Mouse (Mus musculus): Measurements from ENCODE around the gene Pfdn6.

Gene Pfdn6

GRCm38 (mm10) chr17:33940206-33940805 lies at the start of gene Pfdn6, which contains the start of gene Wdr46:
Pfdn6 (minus strand) TSS chr17:33940343.
Wdr46 (plus strand) TSS chr17:33940660.
- peak; percentile 94 for DNase-seq (ENCODE audit: inconsistent ontology term)

- peak; percentile 10 for DNase-seq (ENCODE audit: inconsistent ontology term)
These were observed 42.0 kb upstream of the Pfdn6 start for GRCm38 (mm10) chr17:33982136-33982535.

- DNase-seq (ENCODE audit: inconsistent ontology term): peak; percentile 97
These were observed 41.2 kb upstream of the Pfdn6 start for GRCm38 (mm10) chr17:33981192-33981909.

- no peak for DNase-seq (ENCODE audit: inconsistent ontology term)
These were observed 40.3 kb upstream of the Pfdn6 start for GRCm38 (mm10) chr17:33980181-33981035.

GRCm38 (mm10) chr17:33979512-33980050 lies 39.4 kb upstream of the Pfdn6 start:
- DNase-seq (ENCODE audit: inconsistent ontology term): no peak

- DNase-seq (ENCODE audit: inconsistent ontology term): peak; percentile 78
These were observed 38.5 kb upstream of the Pfdn6 start for GRCm38 (mm10) chr17:33978631-33979031.

- peak; percentile 20 for DNase-seq (ENCODE audit: inconsistent ontology term)
These were observed 37.9 kb upstream of the Pfdn6 start for GRCm38 (mm10) chr17:33977861-33978557.

GRCm38 (mm10) chr17:33973572-33973971 lies 33.4 kb upstream of the Pfdn6 start:
- DNase-seq (ENCODE audit: inconsistent ontology term): no peak

- peak; percentile 40 for DNase-seq (ENCODE audit: inconsistent ontology term)
These were observed 32.5 kb upstream of the Pfdn6 start for GRCm38 (mm10) chr17:33972691-33973090.

GRCm38 (mm10) chr17:33969394-33969793 lies 29.3 kb upstream of the Pfdn6 start:
- no peak for DNase-seq (ENCODE audit: inconsistent ontology term)

- no peak for DNase-seq (ENCODE audit: inconsistent ontology term)
These were observed 28.8 kb upstream of the Pfdn6 start for GRCm38 (mm10) chr17:33968927-33969326.

GRCm38 (mm10) chr17:33968489-33968888 lies 28.3 kb upstream of the Pfdn6 start:
- DNase-seq (ENCODE audit: inconsistent ontology term): peak; percentile 81

- DNase-seq (ENCODE audit: inconsistent ontology term): no peak
These were observed 25.9 kb upstream of the Pfdn6 start for GRCm38 (mm10) chr17:33965846-33966550.

GRCm38 (mm10) chr17:33965082-33965845 lies 25.1 kb upstream of the Pfdn6 start:
- DNase-seq (ENCODE audit: inconsistent ontology term): no peak

- no peak for DNase-seq (ENCODE audit: inconsistent ontology term)
These were observed 22.7 kb upstream of the Pfdn6 start for GRCm38 (mm10) chr17:33962876-33963275.

GRCm38 (mm10) chr17:33959948-33960347 lies 19.8 kb upstream of the Pfdn6 start:
- DNase-seq (ENCODE audit: inconsistent ontology term): no peak

- DNase-seq (ENCODE audit: inconsistent ontology term): no peak
These were observed 19.0 kb upstream of the Pfdn6 start for GRCm38 (mm10) chr17:33959135-33959534.

GRCm38 (mm10) chr17:33958451-33958850 lies 18.3 kb upstream of the Pfdn6 start:
- no peak for DNase-seq (ENCODE audit: inconsistent ontology term)

- DNase-seq (ENCODE audit: inconsistent ontology term): no peak
These were observed 17.4 kb upstream of the Pfdn6 start for GRCm38 (mm10) chr17:33957493-33957892.

- no peak for DNase-seq (ENCODE audit: inconsistent ontology term)
These were observed 16.2 kb upstream of the Pfdn6 start for GRCm38 (mm10) chr17:33956336-33956735.
